Mouse (Mus musculus) cerebellum, adult 11-12 months (tissue): ENCODE results near the gene Dnase1l3.
A peak's percentile ranks its signal among the peaks of the same experiment; 100 is the strongest.

Experiments
- DNase-seq: peaks from one replicate; pipeline ENCODE4 v3.0.0; 2022

Gene Dnase1l3

GRCm38 (mm10) chr14:7994271-7994767, at the start of gene Dnase1l3:
Gene Dnase1l3 (minus strand): TSS chr14:7994573.
- DNase-seq, result no peak

GRCm38 (mm10) chr14:8042577-8042976, 48.2 kb upstream of the Dnase1l3 start:
- no peak for DNase-seq

GRCm38 (mm10) chr14:8042120-8042519, 47.7 kb upstream of the Dnase1l3 start:
- no peak for DNase-seq

- peak; percentile 11 for DNase-seq
Measured at GRCm38 (mm10) chr14:8040911-8041678, 46.7 kb upstream of the Dnase1l3 start.

GRCm38 (mm10) chr14:8040179-8040578, 45.8 kb upstream of the Dnase1l3 start:
- DNase-seq, result peak; percentile 24

- DNase-seq, result peak; percentile 81
Measured at GRCm38 (mm10) chr14:8038791-8039448, 44.5 kb upstream of the Dnase1l3 start.

GRCm38 (mm10) chr14:8038150-8038549, 43.8 kb upstream of the Dnase1l3 start:
- peak; percentile 5 for DNase-seq

GRCm38 (mm10) chr14:8036406-8036805, 42.0 kb upstream of the Dnase1l3 start:
- peak; percentile 2 for DNase-seq

- DNase-seq, result peak; percentile 14
Measured at GRCm38 (mm10) chr14:8035951-8036350, 41.6 kb upstream of the Dnase1l3 start.

- DNase-seq, result no peak
Measured at GRCm38 (mm10) chr14:8034561-8034960, 40.2 kb upstream of the Dnase1l3 start.

- peak; percentile 80 for DNase-seq
Measured at GRCm38 (mm10) chr14:8032087-8032944, 37.9 kb upstream of the Dnase1l3 start.

GRCm38 (mm10) chr14:8030535-8030934, 36.2 kb upstream of the Dnase1l3 start:
- peak; percentile 44 for DNase-seq

GRCm38 (mm10) chr14:8029752-8030151, 35.4 kb upstream of the Dnase1l3 start:
- DNase-seq, result no peak

GRCm38 (mm10) chr14:8028086-8028485, 33.7 kb upstream of the Dnase1l3 start:
- no peak for DNase-seq

- DNase-seq, result peak; percentile 44
Measured at GRCm38 (mm10) chr14:8026769-8027531, 32.6 kb upstream of the Dnase1l3 start.

GRCm38 (mm10) chr14:8024936-8025335, 30.6 kb upstream of the Dnase1l3 start:
- peak; percentile 0 for DNase-seq

GRCm38 (mm10) chr14:8024469-8024868, 30.1 kb upstream of the Dnase1l3 start:
- peak; percentile 9 for DNase-seq

GRCm38 (mm10) chr14:8020546-8020945, 26.2 kb upstream of the Dnase1l3 start:
- peak; percentile 4 for DNase-seq

- DNase-seq, result peak; percentile 1
Measured at GRCm38 (mm10) chr14:8020011-8020410, 25.6 kb upstream of the Dnase1l3 start.

GRCm38 (mm10) chr14:8016951-8017350, 22.6 kb upstream of the Dnase1l3 start:
- no peak for DNase-seq

GRCm38 (mm10) chr14:8016276-8016675, 21.9 kb upstream of the Dnase1l3 start:
- no peak for DNase-seq

GRCm38 (mm10) chr14:8015756-8016155, 21.4 kb upstream of the Dnase1l3 start:
- DNase-seq, result no peak
